In genomic region chr15:82974471-82974870, GRCm38 (mm10) we compare ENCODE assay signal across 28 mouse cellular contexts. TPM values are rescaled to one million over a fixed set of nuclear protein-coding genes. Genes with fewer than 3 reads are reported as not detected.
DNase-seq lines count a peak whose midpoint lies in the region; ATAC-seq and TF ChIP-seq lines count a peak whose summit lies in the region.
"Had no signal": no experiment of that assay in that cellular context is flagged by ENCODE, and none has a peak within 500 bp of the region (broad histone marks: within the 10 kb centered on the region; RNA-seq: fewer than 3 reads in every experiment).

No protein-coding gene starts in this region.

- no peak overlapping the region for H3K4me3 ChIP-seq in liver, postnatal 0 days (ENCODE audit: low read depth, low read length)
- H3K4me3 ChIP-seq in limb, embryonic 10.5 days = no peak overlapping the region
- H3K4me3 ChIP-seq: hindbrain, embryonic 13.5 days; kidney, embryonic 15.5 days; liver, embryonic 13.5 days; neural tube, embryonic 13.5 days had no signal

- WGBS in liver, postnatal 0 days (ENCODE audit: insufficient replicate concordance) = 67% methylated on average over 1 of the region's 1 CpGs
- 77% methylated on average over 1 of the region's 1 CpGs for WGBS in limb, embryonic 10.5 days

- no peaks in the 10 kb centered on the region for H3K27me3 ChIP-seq in liver, postnatal 0 days (ENCODE audit: insufficient read depth, low read length)
- H3K27me3 ChIP-seq in limb, embryonic 10.5 days (ENCODE audit: low read depth, poor library complexity, severe bottlenecking) = peaks cover 35% of the 10 kb centered on the region
- H3K27me3 ChIP-seq: CH12.LX; liver, embryonic 13.5 days had no signal

- no peak for TF ChIP-seq CTCF in liver, postnatal 0 days (IDR thresholded peaks at IDR 0.05; ENCODE audit: low read depth)

- no peak for TF ChIP-seq EP300 in liver, postnatal 0 days (IDR thresholded peaks at IDR 0.05; ENCODE audit: low read depth)

- DNase-seq in liver, postnatal 0 days = no peak
- no peak for DNase-seq in liver
- DNase-seq in thymus, postnatal 14 days = peak; percentile 40
- DNase-seq in thymus, adult 18-20 months = no peak
- DNase-seq in limb, embryonic 10.5 days (ENCODE audit: low spot score) = no peak
- no peak for DNase-seq in spleen, postnatal 10 days (ENCODE audit: low spot score in 2 of 2)
- no peak for DNase-seq in adrenal gland, postnatal 25 days
- DNase-seq: adrenal gland, adult 2 months; cerebellum, adult 11 months; cerebellum, adult 9-11 months; embryo, embryonic 11 days; gastrocnemius, postnatal 25 days; heart, adult 11 months; heart, postnatal 4 days; kidney, adult 18-20 months; kidney, postnatal 25 days; liver, embryonic 13.5 days; lung, adult 2 months; lung, postnatal 10 days had no signal

- ATAC-seq in liver, postnatal 0 days = 0 out of 2 replicates have a peak, but pooled peaks have one; percentile 21
- ATAC-seq: activated CD4-positive, CD25-positive, alpha-beta regulatory T cell, adult 4 months; forebrain, embryonic 14.5 days; midbrain, embryonic 16.5 days had no signal

- no peak overlapping the region for H3K9ac ChIP-seq in liver, postnatal 0 days (replicated peaks)
- H3K9ac ChIP-seq: hindbrain, embryonic 13.5 days; kidney, embryonic 15.5 days; liver, embryonic 13.5 days; neural tube, embryonic 13.5 days had no signal

- H3K4me1 ChIP-seq in liver, postnatal 0 days (ENCODE audit: insufficient read depth) = peaks cover 6% of the 10 kb centered on the region
- H3K4me1 ChIP-seq in limb, embryonic 10.5 days = peaks cover 38% of the 10 kb centered on the region
- H3K4me1 ChIP-seq: liver, embryonic 13.5 days had no signal

- H3K36me3 ChIP-seq in liver, postnatal 0 days (replicated peaks; ENCODE audit: insufficient read depth, low read length) = no peaks in the 10 kb centered on the region
- H3K36me3 ChIP-seq in limb, embryonic 10.5 days = no peaks in the 10 kb centered on the region
- H3K36me3 ChIP-seq: hindbrain, embryonic 13.5 days; kidney, embryonic 15.5 days; liver, embryonic 13.5 days; neural tube, embryonic 13.5 days had no signal

- no peak overlapping the region for H3K27ac ChIP-seq in liver, postnatal 0 days (ENCODE audit: low read depth)
- H3K27ac ChIP-seq in limb, embryonic 10.5 days = peak overlapping the region; percentile 43; the same call in 1 of the 2 replicates
- H3K27ac ChIP-seq: hindbrain, embryonic 13.5 days; kidney, embryonic 15.5 days; liver, embryonic 13.5 days; macrophage; neural tube, embryonic 13.5 days had no signal

- H3K4me2 ChIP-seq in liver, postnatal 0 days (ENCODE audit: low read depth, low read length) = no peak overlapping the region
- H3K4me2 ChIP-seq: heart, embryonic 11.5 days; hindbrain, embryonic 13.5 days; kidney, embryonic 15.5 days; liver, embryonic 13.5 days; neural tube, embryonic 13.5 days had no signal

- H3K9me3 ChIP-seq in liver, postnatal 0 days (ENCODE audit: low read length) = no peaks in the 10 kb centered on the region
- H3K9me3 ChIP-seq in limb, embryonic 10.5 days (replicated peaks) = no peaks in the 10 kb centered on the region
- H3K9me3 ChIP-seq: hindbrain, embryonic 13.5 days; kidney, embryonic 15.5 days; liver, embryonic 13.5 days; neural tube, embryonic 13.5 days had no signal

RNA-seq across cellular contexts. Expression of gene Tcf20, which starts 13.2 kb away (rescaled TPM):
- polyA plus RNA-seq in liver, postnatal 0 days (2015; fragmentation: Nextera tagmentation; extraction: Ambion mirVana) = 1.6 and 1.8 TPM in 2 replicates
- 8.1 and 8.3 TPM in 2 replicates for polyA plus RNA-seq in limb, embryonic 10.5 days (2016; fragmentation: Nextera tagmentation; extraction: Ambion mirVana)
- 87.9 and 103 TPM in 2 replicates for total RNA-seq in adrenal gland, postnatal 25 days (2021)

RNA-seq across cellular contexts. Expression of gene Nfam1, which starts 58.6 kb away (rescaled TPM):
- polyA plus RNA-seq in liver, postnatal 0 days (2015; fragmentation: Nextera tagmentation; extraction: Ambion mirVana) = 9.4 and 10.4 TPM in 2 replicates
- polyA plus RNA-seq in limb, embryonic 10.5 days (2016; fragmentation: Nextera tagmentation; extraction: Ambion mirVana) = 2.6 and 2.9 TPM in 2 replicates
- 1.2 and 1.5 TPM in 2 replicates for total RNA-seq in adrenal gland, postnatal 25 days (2021)
